Mouse (Mus musculus) inflammation-experienced regulatory T-cells, adult 6 months (primary cell): ENCODE data around the gene Gm8693. TPM values are rescaled to one million over a fixed set of nuclear protein-coding genes. Genes with fewer than 3 reads are reported as not detected.
"Not testable (repeated sequence)": the region's sequence is repeated elsewhere in the genome, so short reads cannot be mapped to it uniquely, and the experiment has no call there.

Experiments
- ATAC-seq: one replicate; pipeline ENCODE4 v1.8.0; 2017
- polyA plus RNA-seq, 3 experiments: library from polyadenylated mRNA; unstranded; fragments of 100-300 nt; shearing (Covaris generic); gene quantifications; one replicate each; pipeline ENCODE4 v1.2.1; 2017

Gene Gm8693
- not detected for polyA plus RNA-seq

DNA sequence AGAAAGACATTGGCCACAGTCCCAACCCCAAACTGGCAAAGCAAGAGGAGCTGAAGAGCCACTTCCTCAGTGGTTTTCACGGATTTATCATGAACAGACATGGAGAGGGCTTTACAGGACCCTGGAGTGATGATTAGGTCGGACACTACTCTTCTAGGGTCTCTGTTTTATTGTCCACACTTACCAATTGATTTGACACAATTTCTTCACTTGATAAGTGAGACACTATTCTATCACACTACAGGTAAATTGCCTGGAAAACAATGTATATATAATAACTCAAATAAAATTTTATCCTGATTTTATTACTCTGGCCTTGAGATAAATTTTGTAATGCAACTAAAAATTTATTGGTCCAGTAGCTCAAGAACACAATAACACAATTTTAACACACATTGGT is at the start of gene Gm8693:
Gene Gm8693 (minus strand): TSS at position 101 of the 400 bp plus-strand sequence.
- not testable (repeated sequence) for ATAC-seq

DNA sequence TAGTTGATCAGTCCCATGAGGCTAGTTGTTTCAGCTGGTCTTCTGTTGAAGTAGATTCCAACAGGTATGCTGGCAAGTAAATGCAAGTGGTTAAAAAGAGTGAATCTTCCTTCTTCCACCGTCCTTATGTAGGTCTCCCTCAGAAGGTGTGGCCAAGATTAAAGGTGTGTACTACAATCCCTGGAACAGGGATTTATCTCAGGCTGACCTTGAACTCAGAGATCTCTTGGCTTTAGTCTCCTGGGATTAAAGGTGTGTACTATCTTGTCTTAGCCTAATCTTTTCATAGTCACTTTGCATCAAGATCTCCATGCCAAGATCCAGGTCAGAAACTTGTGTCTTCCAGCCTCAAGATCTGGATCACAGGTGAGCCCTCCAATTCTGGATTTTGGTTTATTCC is 27.5 kb upstream of the Gm8693 start, which contains the start of gene Gm4567:
Gene Gm4567 (minus strand): TSS at position 101 of the 400 bp plus-strand sequence.
- ATAC-seq, result not testable (repeated sequence)

- ATAC-seq, result not testable (repeated sequence)
These were observed 34.4 kb downstream of the Gm8693 start, which contains the start of gene Vmn1r155 for GRCm38 (mm10) chr7:22657718-22658117. Gene Vmn1r155 (plus strand): TSS chr7:22658018.

Other genes with a start within 250 kb of the Gm8693 start
- gene Gm10665, start 228.2 kb downstream of the Gm8693 start, polyA plus RNA-seq, result not detected
- not detected for gene Vmn1r151, start 192.6 kb downstream of the Gm8693 start, polyA plus RNA-seq
- gene Vmn1r152, start 169.3 kb downstream of the Gm8693 start, polyA plus RNA-seq, result not detected
- gene Gm8677, start 157.4 kb downstream of the Gm8693 start, polyA plus RNA-seq, result not detected
- gene Gm4201, start 127.0 kb downstream of the Gm8693 start, polyA plus RNA-seq, result not detected
- gene Gm4565, start 104.2 kb downstream of the Gm8693 start, polyA plus RNA-seq, result not detected
- gene Vmn1r155, start 34.3 kb downstream of the Gm8693 start, polyA plus RNA-seq, result not detected
- gene Gm4567, start 27.4 kb upstream of the Gm8693 start, polyA plus RNA-seq, result not detected
- not detected for gene Vmn1r157, start 69.4 kb upstream of the Gm8693 start, polyA plus RNA-seq
- not detected for gene Vmn1r158, start 98.5 kb upstream of the Gm8693 start, polyA plus RNA-seq
- gene Vmn1r159, start 151.3 kb upstream of the Gm8693 start, polyA plus RNA-seq, result not detected
- not detected for gene Vmn1r160, start 178.9 kb upstream of the Gm8693 start, polyA plus RNA-seq